Mouse (Mus musculus): ENCODE measurements around the gene Actrt2. TPM values are rescaled to one million over a fixed set of nuclear protein-coding genes. Genes with fewer than 3 reads are reported as not detected.

The Actrt2 gene
- polyA plus RNA-seq, 1 experiment: not detected

DNA sequence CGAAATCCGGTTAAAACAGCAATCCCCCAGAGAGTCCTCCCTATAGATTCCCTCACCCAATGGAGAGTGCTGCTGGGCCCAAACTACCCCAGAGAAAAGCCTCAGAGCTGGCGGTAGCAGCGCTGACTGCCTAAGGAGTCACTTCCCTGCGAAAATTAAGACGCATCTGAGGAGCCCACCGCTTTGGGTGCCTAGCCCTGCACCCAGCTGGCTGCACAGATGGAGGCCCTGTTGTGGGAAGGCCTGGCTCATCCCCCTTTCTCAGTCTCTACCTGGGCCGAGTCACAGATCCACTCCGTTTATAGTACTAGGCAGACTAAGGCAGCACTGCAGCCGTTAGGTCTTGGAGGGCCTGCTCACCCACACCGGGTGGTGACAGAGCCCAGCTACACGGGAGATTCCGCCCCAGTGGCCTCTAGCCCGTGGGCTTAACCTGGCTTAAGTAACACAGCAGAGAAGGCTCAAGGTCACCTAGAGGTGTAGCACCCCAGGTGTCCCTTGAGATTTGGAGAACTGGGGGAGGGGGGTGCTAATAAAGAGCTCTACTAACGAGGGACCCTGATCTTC is 29.3 kb downstream of the Actrt2 start:
- no peak for TF ChIP-seq CTCF (IDR thresholded peaks at IDR 0.05; ENCODE audit: extremely low read depth, insufficient read length, insufficient replicate concordance, low read depth, low read length)
- no peak for TF ChIP-seq POLR2A (IDR thresholded peaks at IDR 0.05; ENCODE audit: low read depth, low read length)
- Histone ChIP-seq H3K27me3 (ENCODE audit: control insufficient read depth, insufficient read depth, low read length) (peaks cover 18% of the 10 kb centered on the region), H3K4me1 (ENCODE audit: control insufficient read depth, insufficient read depth, insufficient read length, low read length) (no peaks in the 10 kb centered on the region), H3K27ac (ENCODE audit: insufficient read depth, low read depth, low read length) (no peak overlapping the region), H3K4me3 (ENCODE audit: low read depth, low read length) (peak overlapping the region; percentile 71), H3K36me3 (ENCODE audit: control insufficient read depth, insufficient read depth, low read length) (no peaks in the 10 kb centered on the region)
- WGBS: 28% methylated on average over 15 of the region's 15 CpGs

DNA sequence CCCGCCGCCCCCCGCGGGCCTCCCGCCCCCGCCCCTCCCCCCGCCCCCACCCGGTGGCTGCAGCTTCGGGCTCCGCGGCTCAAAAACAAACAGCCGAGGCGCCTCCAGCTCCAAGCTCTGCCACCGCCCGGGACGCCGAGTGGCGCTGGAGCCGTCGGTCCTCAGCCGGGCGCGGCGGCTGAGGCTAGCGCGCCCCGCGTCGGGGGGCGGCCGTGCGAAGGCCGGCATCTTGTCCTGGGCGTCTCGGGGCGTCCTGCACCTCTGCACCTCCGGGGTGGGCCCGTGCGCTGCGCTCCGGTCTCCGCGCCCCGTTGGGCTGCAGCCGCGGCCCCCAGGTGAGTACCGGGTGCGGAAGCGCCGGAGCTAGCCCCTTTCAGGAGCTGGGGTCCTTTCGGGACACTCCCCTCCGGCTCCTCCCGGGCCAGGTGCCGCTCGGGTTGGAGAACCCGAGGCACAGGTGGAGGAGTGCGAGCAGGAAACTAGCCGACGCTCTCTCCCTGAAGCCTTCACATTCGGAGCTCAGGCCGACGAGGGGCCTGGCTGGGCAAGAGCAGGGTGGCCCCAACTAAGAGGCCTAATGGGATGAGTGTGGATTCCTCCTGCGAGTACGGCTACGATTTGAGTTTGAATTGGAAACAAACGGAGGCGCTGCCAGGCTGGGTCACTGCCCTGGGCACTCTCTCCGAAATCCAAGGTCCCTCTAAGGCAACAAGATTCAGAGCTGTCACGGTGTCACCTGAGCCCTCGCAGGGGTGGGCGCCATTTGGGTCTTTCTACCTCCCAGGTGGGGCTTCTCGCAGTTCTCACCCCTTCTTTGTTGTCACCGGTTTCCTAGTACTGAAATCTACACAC is 30.0 kb downstream of the Actrt2 start:
- Histone ChIP-seq H3K27ac (ENCODE audit: insufficient read depth, low read depth, low read length) (no peak overlapping the region), H3K4me1 (ENCODE audit: control insufficient read depth, insufficient read depth, insufficient read length, low read length) (0 out of 2 replicates have a peak, but pooled peaks cover 2% of the 10 kb centered on the region), H3K4me3 (ENCODE audit: low read depth, low read length) (peak overlapping the region; percentile 71), H3K27me3 (ENCODE audit: control insufficient read depth, insufficient read depth, low read length) (peaks cover 15% of the 10 kb centered on the region), H3K36me3 (ENCODE audit: control insufficient read depth, insufficient read depth, low read length) (no peaks in the 10 kb centered on the region)
- WGBS: 2% methylated on average over 66 of the region's 73 CpGs
- TF ChIP-seq CTCF (IDR thresholded peaks at IDR 0.05; ENCODE audit: extremely low read depth, insufficient read length, insufficient replicate concordance, low read depth, low read length) (no peak), POLR2A (IDR thresholded peaks at IDR 0.05; ENCODE audit: low read depth, low read length) (no peak)

DNA sequence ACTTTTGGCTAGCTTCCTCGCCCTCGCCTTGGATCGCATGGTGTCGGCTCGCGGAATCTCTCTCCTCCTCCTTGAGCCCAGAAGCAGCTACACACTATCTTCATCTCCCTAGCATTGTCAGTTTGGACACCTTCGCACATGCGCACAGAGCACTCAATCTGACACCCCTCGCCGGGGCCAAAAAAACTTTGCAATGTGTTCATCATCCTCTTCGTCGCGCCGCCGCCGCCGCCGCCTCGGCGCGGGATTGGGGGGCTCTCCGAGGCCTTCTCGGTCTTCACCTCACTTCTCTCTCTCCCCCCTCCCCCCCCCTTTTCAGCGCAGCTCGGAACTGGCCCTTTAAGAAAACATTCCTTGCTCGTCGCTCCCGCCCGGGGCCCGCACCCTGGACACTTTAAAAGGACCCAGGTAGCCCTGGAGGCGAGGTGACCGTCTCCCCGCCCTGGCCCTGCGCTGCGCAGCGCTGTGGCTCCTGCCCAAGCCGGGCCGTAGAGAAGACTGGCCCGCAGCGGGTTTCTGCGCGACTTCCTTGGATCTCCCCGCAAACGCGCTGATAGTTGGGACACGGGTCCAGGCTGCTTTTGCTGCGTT is 30.9 kb downstream of the Actrt2 start, which contains the start of gene Prdm16:
Gene Prdm16 (minus strand): TSS at position 153 of the 591 bp plus-strand sequence.
- WGBS: under 1% methylated on average over 47 of the region's 47 CpGs
- Histone ChIP-seq H3K27me3 (ENCODE audit: control insufficient read depth, insufficient read depth, low read length) (peaks cover 14% of the 10 kb centered on the region), H3K36me3 (ENCODE audit: control insufficient read depth, insufficient read depth, low read length) (no peaks in the 10 kb centered on the region), H3K4me3 (ENCODE audit: low read depth, low read length) (peak within 1 kb of the TSS; percentile 91), H3K27ac (ENCODE audit: insufficient read depth, low read depth, low read length) (peak within 1 kb of the TSS; percentile 74), H3K4me1 (ENCODE audit: control insufficient read depth, insufficient read depth, insufficient read length, low read length) (0 out of 2 replicates have a peak, but pooled peaks cover 2% of the 10 kb centered on the region)
- TF ChIP-seq POLR2A (IDR thresholded peaks at IDR 0.05; ENCODE audit: low read depth, low read length) (peak; percentile 87), CTCF (IDR thresholded peaks at IDR 0.05; ENCODE audit: extremely low read depth, insufficient read length, insufficient replicate concordance, low read depth, low read length) (no peak)

DNA sequence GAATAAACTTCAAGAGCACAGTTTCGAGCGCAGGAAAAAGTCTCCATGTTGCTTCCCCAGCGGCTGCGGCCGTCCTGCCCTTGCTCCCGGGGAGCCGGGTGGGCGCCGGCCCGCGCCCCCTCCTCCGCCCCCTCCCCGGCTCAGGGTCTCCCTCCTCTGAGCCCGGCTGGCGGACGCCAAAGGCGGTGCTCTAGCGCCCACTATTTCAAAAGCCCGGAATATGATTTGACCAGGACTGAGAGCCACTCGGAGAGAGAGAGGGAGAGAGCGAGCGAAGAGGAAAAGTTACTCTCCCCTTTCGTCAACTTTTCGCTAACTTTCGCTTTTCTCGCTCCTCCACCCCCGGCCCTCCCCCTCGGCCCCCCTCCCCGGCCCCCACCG is 31.6 kb downstream of the Actrt2 start:
- Histone ChIP-seq H3K4me3 (ENCODE audit: low read depth, low read length) (peak overlapping the region; percentile 91), H3K4me1 (ENCODE audit: control insufficient read depth, insufficient read depth, insufficient read length, low read length) (peaks cover 2% of the 10 kb centered on the region; the same call in 1 of the 2 replicates), H3K36me3 (ENCODE audit: control insufficient read depth, insufficient read depth, low read length) (no peaks in the 10 kb centered on the region), H3K27me3 (ENCODE audit: control insufficient read depth, insufficient read depth, low read length) (peaks cover 14% of the 10 kb centered on the region), H3K27ac (ENCODE audit: insufficient read depth, low read depth, low read length) (0 out of 2 replicates have a peak overlapping the region, but pooled peaks have one; percentile 23)
- TF ChIP-seq POLR2A (IDR thresholded peaks at IDR 0.05; ENCODE audit: low read depth, low read length): no peak
- no peak for TF ChIP-seq CTCF (IDR thresholded peaks at IDR 0.05; ENCODE audit: extremely low read depth, insufficient read length, insufficient replicate concordance, low read depth, low read length)
- under 1% methylated on average over 25 of the region's 30 CpGs for WGBS

DNA sequence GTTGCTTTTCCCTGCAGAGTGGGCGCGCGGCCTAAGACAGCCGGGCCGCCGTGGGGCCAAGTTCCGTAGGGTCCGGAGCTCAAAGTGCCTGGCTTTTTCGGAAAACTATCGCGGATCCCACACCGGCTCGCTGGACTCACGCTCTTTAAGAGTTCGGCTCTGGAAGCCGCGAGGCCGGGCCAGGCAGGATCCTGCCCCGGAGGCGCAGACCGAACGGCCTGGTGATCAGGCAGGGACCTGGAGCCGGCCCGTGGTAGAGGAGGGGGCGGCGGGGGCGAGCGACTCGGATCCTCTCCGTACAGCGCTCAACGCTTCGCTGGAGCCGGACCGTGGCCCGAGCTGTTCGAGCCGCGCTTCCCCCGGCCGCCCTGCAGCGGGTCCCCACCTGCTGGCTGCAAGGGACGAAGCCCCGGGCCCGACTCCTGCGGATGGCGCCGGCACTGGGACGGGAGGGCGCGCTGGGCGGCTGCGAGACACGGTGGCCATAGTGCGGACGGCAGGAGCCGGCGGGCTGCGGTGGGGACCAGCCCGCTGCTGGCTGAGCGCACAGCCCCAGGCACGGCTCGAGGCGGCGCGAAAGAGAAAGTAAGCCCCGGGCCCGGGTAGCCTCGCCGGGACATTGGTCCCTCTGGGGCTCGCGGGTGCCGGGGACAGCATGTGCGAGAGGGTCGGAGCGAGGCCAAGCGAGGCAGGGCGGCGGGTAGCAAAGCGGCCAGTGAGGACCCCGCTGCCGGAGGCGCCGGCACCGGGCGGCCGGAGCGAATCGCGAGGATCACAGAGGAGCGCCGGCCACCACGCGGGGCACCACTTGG is 32.2 kb downstream of the Actrt2 start:
- Histone ChIP-seq H3K27ac (ENCODE audit: insufficient read depth, low read depth, low read length) (peak overlapping the region; percentile 23; the same call in 1 of the 2 replicates), H3K4me3 (ENCODE audit: low read depth, low read length) (peak overlapping the region; percentile 91), H3K36me3 (ENCODE audit: control insufficient read depth, insufficient read depth, low read length) (no peaks in the 10 kb centered on the region), H3K4me1 (ENCODE audit: control insufficient read depth, insufficient read depth, insufficient read length, low read length) (peaks cover 5% of the 10 kb centered on the region; the same call in 1 of the 2 replicates), H3K27me3 (ENCODE audit: control insufficient read depth, insufficient read depth, low read length) (peaks cover 14% of the 10 kb centered on the region)
- no peak for TF ChIP-seq CTCF (IDR thresholded peaks at IDR 0.05; ENCODE audit: extremely low read depth, insufficient read length, insufficient replicate concordance, low read depth, low read length)
- no peak for TF ChIP-seq POLR2A (IDR thresholded peaks at IDR 0.05; ENCODE audit: low read depth, low read length)
- WGBS: under 1% methylated on average over 94 of the region's 94 CpGs

DNA sequence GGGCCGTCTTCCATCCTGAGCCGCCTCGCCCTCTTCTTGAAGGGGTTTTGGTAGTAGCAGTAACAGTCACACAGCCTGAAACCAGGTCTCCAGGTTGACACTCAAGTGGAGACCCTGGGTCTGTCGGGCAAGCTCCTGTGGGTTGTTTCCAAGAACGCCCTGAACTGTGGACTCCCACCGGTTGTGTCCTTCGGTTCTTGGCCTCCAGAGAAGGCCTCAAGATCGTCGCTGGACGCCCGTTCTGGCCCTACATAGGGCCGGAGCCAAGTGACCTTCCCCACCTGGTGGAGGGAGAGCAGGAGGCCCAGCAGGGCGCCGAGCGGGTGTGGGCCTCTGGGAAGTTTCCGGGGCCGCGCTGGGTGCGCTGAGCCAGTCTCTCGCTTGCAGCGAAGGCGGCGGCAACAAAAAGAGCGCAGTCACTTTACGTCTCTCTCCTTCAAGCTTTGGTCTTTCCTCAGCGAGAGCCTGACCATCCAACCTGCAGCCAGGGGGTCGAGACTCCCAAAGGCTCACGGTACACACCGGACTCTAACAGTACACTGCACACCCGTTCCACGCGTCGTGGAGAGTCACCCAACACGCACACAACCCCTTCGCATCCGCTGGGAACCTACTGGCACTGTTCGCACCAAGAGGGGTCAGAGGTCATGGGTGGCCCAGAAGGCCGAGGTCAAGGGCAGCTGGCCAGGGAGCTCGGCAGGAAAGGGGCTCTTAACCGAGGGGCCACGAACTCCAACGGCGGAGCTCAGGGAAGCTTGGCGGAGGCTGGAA is 33.0 kb downstream of the Actrt2 start:
- peak overlapping the region; percentile 12; the same call in 1 of the 2 replicates for H3K27ac ChIP-seq (ENCODE audit: insufficient read depth, low read depth, low read length)
- H3K27me3 ChIP-seq (ENCODE audit: control insufficient read depth, insufficient read depth, low read length): peaks cover 12% of the 10 kb centered on the region

More for the DNA sequence above, 33.0 kb downstream of the Actrt2 start:
- Histone ChIP-seq H3K4me3 (ENCODE audit: low read depth, low read length) (peak overlapping the region; percentile 91), H3K4me1 (ENCODE audit: control insufficient read depth, insufficient read depth, insufficient read length, low read length) (peaks cover 5% of the 10 kb centered on the region; the same call in 1 of the 2 replicates), H3K36me3 (ENCODE audit: control insufficient read depth, insufficient read depth, low read length) (no peaks in the 10 kb centered on the region)
- TF ChIP-seq POLR2A (IDR thresholded peaks at IDR 0.05; ENCODE audit: low read depth, low read length): no peak
- TF ChIP-seq CTCF (IDR thresholded peaks at IDR 0.05; ENCODE audit: extremely low read depth, insufficient read length, insufficient replicate concordance, low read depth, low read length): no peak
- 28% methylated on average over 44 of the region's 44 CpGs for WGBS
